Mouse (Mus musculus) megakaryocyte, embryonic 14.5 days (primary cell): ENCODE data around the gene Vav1.

ENCODE experiments used
- FLI1 ChIP-seq: IDR thresholded peaks from 2 replicates; pipeline ENCODE4 v1.6.1; 2012; ENCODE audit warnings: low read length, inconsistent platforms, mixed read lengths
- GATA1 ChIP-seq: IDR thresholded peaks from 3 replicates; pipeline ENCODE4 v1.6.1; 2012; ENCODE audit warnings: mixed read lengths, low read length, inconsistent platforms, borderline replicate concordance

DNA sequence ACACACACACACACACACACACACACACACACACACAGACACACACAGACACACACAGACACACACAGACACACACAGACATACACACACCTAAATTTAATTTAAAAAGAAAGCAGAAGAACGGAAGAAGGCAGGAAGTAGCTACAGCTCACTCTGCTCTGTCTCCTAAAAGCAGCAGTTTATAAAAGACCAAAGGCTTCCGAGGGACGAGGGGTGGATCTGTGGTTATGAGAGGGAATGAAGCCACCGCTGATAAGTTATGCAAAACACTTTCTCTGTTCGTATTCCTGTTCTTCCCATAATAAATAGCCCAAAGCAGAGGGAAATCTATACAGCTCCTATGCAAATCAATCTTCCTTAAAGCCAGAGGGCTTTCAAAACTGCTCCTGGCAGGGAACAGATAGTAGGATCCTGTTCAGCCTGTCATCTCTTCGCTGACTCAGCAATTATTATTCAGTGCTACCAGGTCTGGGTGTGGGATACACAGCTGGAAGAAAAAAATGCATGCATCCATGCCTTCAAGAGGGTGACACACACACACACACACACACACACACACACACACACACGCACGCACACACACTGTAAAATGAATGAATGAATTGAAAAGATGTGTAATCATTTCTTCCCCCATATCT lies 7.9 kb downstream of the Vav1 start:
- peak; percentile 60; the same call in 1 of the 3 replicates for TF ChIP-seq GATA1
- no peak for TF ChIP-seq FLI1
